Mouse (Mus musculus) liver, adult 2 months (tissue): ENCODE results near the gene Cdc42ep2.

Source experiments
- CTCF ChIP-seq: fragments of 200-500 bp; IDR thresholded peaks from 2 replicates; pipeline ENCODE4 v1.5.1; 2011; ENCODE audit warnings: low read depth, low read length, control low read depth
- POLR2A ChIP-seq: fragments of 200-500 bp; IDR thresholded peaks from 2 replicates; pipeline ENCODE4 v1.6.1; 2011; ENCODE audit warnings: low read length, control low read depth; ENCODE audit not compliant: insufficient read depth; ENCODE audit errors: extremely low read depth

DNA sequence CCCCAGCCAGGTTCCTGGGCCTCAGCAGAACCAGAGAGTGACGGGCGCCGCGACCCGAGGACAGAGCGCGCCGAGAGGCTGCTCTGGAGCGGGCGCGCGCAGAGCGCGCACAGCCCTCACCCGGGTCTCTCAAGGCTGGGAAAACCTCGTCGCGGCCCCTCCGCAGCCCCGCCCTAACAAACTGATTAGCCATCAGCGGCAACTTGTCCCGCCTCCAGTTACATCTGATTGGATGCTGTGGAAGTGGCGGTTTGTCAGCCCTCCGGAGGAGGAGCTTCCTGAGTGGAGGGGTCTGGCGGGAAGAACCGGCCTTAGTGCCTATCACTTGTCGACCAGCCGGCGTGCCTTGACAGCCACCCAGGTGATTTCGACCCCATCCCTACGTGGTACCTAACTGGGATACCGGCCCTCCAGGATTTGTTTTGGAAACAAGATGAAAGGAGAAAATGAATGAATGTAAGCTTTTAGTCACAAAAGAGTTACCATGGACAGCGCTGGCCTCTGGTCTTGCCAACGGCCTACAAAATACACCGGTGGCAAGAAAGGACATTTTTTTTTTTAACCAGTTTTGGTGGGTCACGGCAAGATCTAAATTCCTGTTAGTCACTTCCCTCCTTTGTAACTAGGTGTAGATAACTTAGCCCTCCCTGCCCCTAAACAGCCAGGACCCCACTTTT is 30.5 kb downstream of the Cdc42ep2 start, which contains the start of gene Tigd3:
- no peak for TF ChIP-seq POLR2A
- TF ChIP-seq CTCF = no peak
